Mouse (Mus musculus): ENCODE results near the gene Spata2.

The Spata2 gene

DNA sequence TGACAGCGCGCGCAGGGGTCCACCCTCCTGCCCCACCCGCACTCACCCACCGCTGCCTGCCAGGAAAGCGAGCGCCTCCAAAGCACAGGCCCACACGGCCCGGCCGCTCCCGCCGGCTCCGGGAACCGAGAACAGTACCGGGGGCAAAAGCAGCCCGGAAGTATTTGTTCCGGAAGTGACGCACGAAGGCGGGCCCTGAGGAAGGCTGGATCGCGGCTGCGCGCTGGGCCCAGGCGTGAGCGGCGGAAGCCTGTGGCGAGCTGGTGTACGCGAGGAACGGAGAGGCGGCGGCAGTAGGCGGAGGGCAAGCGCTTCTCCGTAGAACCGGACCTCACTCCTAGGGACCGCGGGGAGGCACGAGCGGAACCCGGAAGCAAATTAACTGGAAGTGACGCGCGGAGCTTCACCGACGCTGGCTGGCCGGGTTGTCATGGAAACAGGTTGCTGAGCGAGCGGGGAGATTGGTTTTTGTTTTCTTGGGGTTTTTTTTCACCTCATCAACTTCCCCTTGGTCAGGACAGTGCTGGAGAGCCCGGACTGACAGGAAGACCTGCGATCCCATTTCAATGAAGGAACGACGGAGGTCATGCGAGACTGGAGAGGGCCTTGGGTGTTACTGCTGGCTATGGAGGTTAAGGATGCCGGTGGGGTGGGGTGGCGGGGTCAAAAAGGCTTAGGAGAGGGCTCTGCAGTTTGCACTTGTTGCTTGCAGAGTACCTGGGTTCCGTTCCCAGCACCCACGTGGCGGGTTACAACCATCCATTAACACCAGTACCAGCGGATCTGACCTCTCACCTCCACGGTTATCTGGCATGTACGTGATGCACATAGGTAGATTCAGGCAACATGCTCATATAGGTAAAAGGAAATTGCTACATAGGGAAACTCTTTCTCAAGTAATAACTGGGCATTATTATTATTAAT lies at the start of gene Spata2:
Spata2 (minus strand) TSS at position 175 of the 924 bp plus-strand sequence.
- H3K4me1 ChIP-seq (replicated peaks; ENCODE audit: low read depth, low read length) = peaks cover 64% of the 10 kb centered on the region
- TF ChIP-seq POU5F1 (IDR thresholded peaks at IDR 0.05; ENCODE audit: borderline replicate concordance, low read length) (no peak), NANOG (IDR thresholded peaks at IDR 0.05; ENCODE audit: borderline replicate concordance, low read length) (no peak), CTCF (conservative IDR thresholded peaks at IDR 0.05; ENCODE audit: low read length) (no peak)
- H3K36me3 ChIP-seq (ENCODE audit: insufficient read depth, low read length) = peaks cover 26% of the 10 kb centered on the region
- no peaks in the 10 kb centered on the region for H3K9me3 ChIP-seq (ENCODE audit: low read length)
- H3K27me3 ChIP-seq (ENCODE audit: insufficient read depth, low read length) = no peaks in the 10 kb centered on the region
- peak within 1 kb of the TSS; percentile 99 for H3K4me3 ChIP-seq (replicated peaks; ENCODE audit: low read length)

- Histone ChIP-seq H3K4me3 (replicated peaks; ENCODE audit: low read length) (no peak overlapping the region), H3K36me3 (ENCODE audit: insufficient read depth, low read length) (peaks cover 6% of the 10 kb centered on the region; the same call in 1 of the 2 replicates), H3K9me3 (ENCODE audit: low read length) (no peaks in the 10 kb centered on the region), H3K4me1 (replicated peaks; ENCODE audit: low read depth, low read length) (peaks cover 82% of the 10 kb centered on the region), H3K27me3 (ENCODE audit: insufficient read depth, low read length) (peaks cover 89% of the 10 kb centered on the region)
- no peak for TF ChIP-seq NANOG (IDR thresholded peaks at IDR 0.05; ENCODE audit: borderline replicate concordance, low read length)
- no peak for TF ChIP-seq CTCF (conservative IDR thresholded peaks at IDR 0.05; ENCODE audit: low read length)
- no peak for TF ChIP-seq POU5F1 (IDR thresholded peaks at IDR 0.05; ENCODE audit: borderline replicate concordance, low read length)
Measured at GRCm38 (mm10) chr2:167542361-167542760, 49.7 kb upstream of the Spata2 start.

DNA sequence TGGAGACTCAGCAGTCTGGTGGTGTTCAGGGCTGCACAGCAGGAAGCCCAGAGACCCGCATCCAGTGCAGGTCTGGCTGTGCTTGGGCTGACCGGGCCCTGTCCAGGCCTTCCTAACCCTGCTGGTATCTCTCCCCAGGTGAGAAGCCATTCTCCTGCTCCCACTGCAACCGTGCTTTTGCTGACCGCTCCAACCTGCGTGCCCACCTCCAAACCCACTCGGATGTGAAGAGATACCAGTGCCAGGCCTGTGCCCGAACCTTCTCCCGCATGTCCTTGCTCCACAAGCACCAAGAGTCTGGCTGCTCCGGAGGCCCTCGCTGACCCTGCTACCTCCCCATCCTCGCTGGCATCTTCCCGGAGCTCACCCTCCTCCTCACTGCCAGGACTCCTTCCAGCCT lies 49.1 kb upstream of the Spata2 start:
- peaks cover 82% of the 10 kb centered on the region for H3K4me1 ChIP-seq (replicated peaks; ENCODE audit: low read depth, low read length)

GRCm38 (mm10) chr2:167541324-167541723 lies 48.6 kb upstream of the Spata2 start:
- peaks cover 6% of the 10 kb centered on the region; the same call in 1 of the 2 replicates for H3K36me3 ChIP-seq (ENCODE audit: insufficient read depth, low read length)
- TF ChIP-seq CTCF (conservative IDR thresholded peaks at IDR 0.05; ENCODE audit: low read length) (no peak), POU5F1 (IDR thresholded peaks at IDR 0.05; ENCODE audit: borderline replicate concordance, low read length) (no peak), NANOG (IDR thresholded peaks at IDR 0.05; ENCODE audit: borderline replicate concordance, low read length) (no peak)
- H3K4me3 ChIP-seq (replicated peaks; ENCODE audit: low read length) = peak overlapping the region; percentile 62
- peaks cover 82% of the 10 kb centered on the region for H3K4me1 ChIP-seq (replicated peaks; ENCODE audit: low read depth, low read length)
- no peaks in the 10 kb centered on the region for H3K9me3 ChIP-seq (ENCODE audit: low read length)
- peaks cover 93% of the 10 kb centered on the region for H3K27me3 ChIP-seq (ENCODE audit: insufficient read depth, low read length)

More for the DNA sequence above, 49.1 kb upstream of the Spata2 start:
- no peak for TF ChIP-seq NANOG (IDR thresholded peaks at IDR 0.05; ENCODE audit: borderline replicate concordance, low read length)
- no peak for TF ChIP-seq CTCF (conservative IDR thresholded peaks at IDR 0.05; ENCODE audit: low read length)
- no peak for TF ChIP-seq POU5F1 (IDR thresholded peaks at IDR 0.05; ENCODE audit: borderline replicate concordance, low read length)
- no peaks in the 10 kb centered on the region for H3K9me3 ChIP-seq (ENCODE audit: low read length)
- peak overlapping the region; percentile 62; the same call in 1 of the 2 replicates for H3K4me3 ChIP-seq (replicated peaks; ENCODE audit: low read length)
- peaks cover 6% of the 10 kb centered on the region; the same call in 1 of the 2 replicates for H3K36me3 ChIP-seq (ENCODE audit: insufficient read depth, low read length)
- H3K27me3 ChIP-seq (ENCODE audit: insufficient read depth, low read length) = peaks cover 92% of the 10 kb centered on the region

GRCm38 (mm10) chr2:167540477-167541110 lies 47.9 kb upstream of the Spata2 start:
- Histone ChIP-seq H3K4me1 (replicated peaks; ENCODE audit: low read depth, low read length) (peaks cover 85% of the 10 kb centered on the region), H3K36me3 (ENCODE audit: insufficient read depth, low read length) (peaks cover 6% of the 10 kb centered on the region; the same call in 1 of the 2 replicates), H3K27me3 (ENCODE audit: insufficient read depth, low read length) (peaks cover 94% of the 10 kb centered on the region), H3K9me3 (ENCODE audit: low read length) (no peaks in the 10 kb centered on the region), H3K4me3 (replicated peaks; ENCODE audit: low read length) (peak overlapping the region; percentile 62)
- TF ChIP-seq NANOG (IDR thresholded peaks at IDR 0.05; ENCODE audit: borderline replicate concordance, low read length) = no peak
- no peak for TF ChIP-seq POU5F1 (IDR thresholded peaks at IDR 0.05; ENCODE audit: borderline replicate concordance, low read length)
- TF ChIP-seq CTCF (conservative IDR thresholded peaks at IDR 0.05; ENCODE audit: low read length) = no peak

DNA sequence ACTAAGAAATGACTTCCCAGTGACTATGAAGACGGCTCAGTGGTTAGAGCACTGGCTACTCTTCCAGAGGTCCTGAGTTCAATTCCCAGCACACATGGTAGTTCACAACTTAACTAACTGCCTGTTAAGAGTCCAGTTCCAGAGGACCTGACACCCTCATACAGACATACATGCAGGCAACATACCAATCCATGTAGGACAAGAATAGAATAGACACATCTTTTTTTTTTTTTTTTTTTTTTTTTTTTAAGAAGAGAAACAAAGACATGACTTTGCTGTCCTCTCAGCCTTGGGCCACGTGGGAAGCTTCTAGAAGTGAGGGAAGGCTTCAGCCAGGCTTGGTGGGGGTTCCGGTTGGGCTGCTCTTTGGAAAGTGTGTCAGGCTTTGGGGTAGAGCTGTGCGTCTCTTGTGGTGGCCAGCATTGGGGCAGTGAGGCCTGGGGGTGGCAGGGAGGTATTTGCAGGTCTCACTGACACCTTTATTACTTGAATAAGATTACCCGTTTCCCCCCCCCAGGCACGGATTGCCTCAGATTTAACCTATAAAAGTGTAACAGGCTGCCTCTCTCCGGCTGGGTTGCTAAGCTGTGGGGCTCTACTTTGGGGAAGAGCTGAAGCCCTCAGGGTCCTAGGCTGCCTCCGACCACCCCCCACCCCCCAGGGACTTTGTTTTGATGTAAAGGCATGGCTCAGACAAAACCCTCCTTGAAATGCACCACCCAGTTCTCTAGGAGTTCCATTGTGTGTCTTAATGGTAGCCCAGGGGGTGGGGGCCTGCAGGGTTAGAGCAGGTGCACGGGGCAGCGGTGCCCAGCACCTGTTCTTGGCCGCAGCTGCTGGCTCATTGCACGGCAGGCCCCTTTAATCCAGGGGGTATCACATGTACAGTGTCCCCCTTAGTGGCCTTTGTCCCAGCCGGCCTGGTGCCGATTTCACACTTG lies 47.1 kb upstream of the Spata2 start:
- H3K36me3 ChIP-seq (ENCODE audit: insufficient read depth, low read length) = peaks cover 6% of the 10 kb centered on the region; the same call in 1 of the 2 replicates
- H3K9me3 ChIP-seq (ENCODE audit: low read length) = no peaks in the 10 kb centered on the region
- peak overlapping the region; percentile 62 for H3K4me3 ChIP-seq (replicated peaks; ENCODE audit: low read length)
- TF ChIP-seq CTCF (conservative IDR thresholded peaks at IDR 0.05; ENCODE audit: low read length) (no peak), NANOG (IDR thresholded peaks at IDR 0.05; ENCODE audit: borderline replicate concordance, low read length) (peak; percentile 79), POU5F1 (IDR thresholded peaks at IDR 0.05; ENCODE audit: borderline replicate concordance, low read length) (0 out of 2 replicates have a peak, but pooled peaks have one; percentile 11)
- peaks cover 85% of the 10 kb centered on the region for H3K4me1 ChIP-seq (replicated peaks; ENCODE audit: low read depth, low read length)
- H3K27me3 ChIP-seq (ENCODE audit: insufficient read depth, low read length) = peaks cover 94% of the 10 kb centered on the region

- no peaks in the 10 kb centered on the region for H3K9me3 ChIP-seq (ENCODE audit: low read length)
- H3K4me3 ChIP-seq (replicated peaks; ENCODE audit: low read length) = peak overlapping the region; percentile 76
- no peak for TF ChIP-seq POU5F1 (IDR thresholded peaks at IDR 0.05; ENCODE audit: borderline replicate concordance, low read length)
- TF ChIP-seq CTCF (conservative IDR thresholded peaks at IDR 0.05; ENCODE audit: low read length) = no peak
- TF ChIP-seq NANOG (IDR thresholded peaks at IDR 0.05; ENCODE audit: borderline replicate concordance, low read length) = no peak
- peaks cover 75% of the 10 kb centered on the region for H3K4me1 ChIP-seq (replicated peaks; ENCODE audit: low read depth, low read length)
- peaks cover 6% of the 10 kb centered on the region; the same call in 1 of the 2 replicates for H3K36me3 ChIP-seq (ENCODE audit: insufficient read depth, low read length)
- peaks cover 94% of the 10 kb centered on the region for H3K27me3 ChIP-seq (ENCODE audit: insufficient read depth, low read length)
Measured at GRCm38 (mm10) chr2:167538671-167539306, 46.1 kb upstream of the Spata2 start.

All from E14TG2a.4 (cell line).